Mouse (Mus musculus): Measurements from ENCODE around the gene Btbd11. TPM values are rescaled to one million over a fixed set of nuclear protein-coding genes. Genes with fewer than 3 reads are reported as not detected.

Gene Btbd11
- total and polyA plus RNA-seq, 3 experiments, result 10.1 to 18.5 (median 15.4) TPM

- Histone ChIP-seq H3K79me2 (replicated peaks; ENCODE audit: control insufficient read depth, extremely low read depth, insufficient read depth, poor library complexity, severe bottlenecking) (no peaks in the 10 kb centered on the region), H3K4me2 (ENCODE audit: insufficient read depth, low read depth, poor library complexity, severe bottlenecking) (no peak overlapping the region)
Observed at GRCm38 (mm10) chr10:85458744-85459344, 72.2 kb downstream of the Btbd11 start.

GRCm38 (mm10) chr10:85460736-85461135, 74.1 kb downstream of the Btbd11 start:
- no peaks in the 10 kb centered on the region for H3K27me3 ChIP-seq (replicated peaks)
- no peak overlapping the region for H3K4me2 ChIP-seq (ENCODE audit: insufficient read depth, low read depth, poor library complexity, severe bottlenecking)
- peaks cover 0 to 24% of the 10 kb centered on the region in 2 experiments; a peak in 1 of 4 replicates for H3K4me1 ChIP-seq (ENCODE audit: control insufficient read depth in 1 of 2, insufficient read depth in 2 of 2)
- no peak overlapping the region for H3K4me3 ChIP-seq (replicated peaks in 1 of 3; ENCODE audit: low read depth in 2 of 3, low read length in 2 of 3, poor library complexity in 1 of 3)
- TF ChIP-seq POLR2A (IDR thresholded peaks at IDR 0.05; ENCODE audit: low read depth, low read length) (no peak), ZKSCAN1 (IDR thresholded peaks at IDR 0.05; ENCODE audit: borderline replicate concordance, low read depth, low read length) (no peak), USF2 (conservative IDR thresholded peaks at IDR 0.05; ENCODE audit: low read depth, low read length) (no peak), IRF4 (IDR thresholded peaks at IDR 0.05; ENCODE audit: low read depth, low read length) (no peak), CHD2 (IDR thresholded peaks at IDR 0.05; ENCODE audit: low read length) (no peak), CHD1 (IDR thresholded peaks at IDR 0.05; ENCODE audit: low read depth, low read length) (no peak), RCOR1 (conservative IDR thresholded peaks at IDR 0.05; ENCODE audit: low read depth, low read length) (no peak), JUND (conservative IDR thresholded peaks at IDR 0.05; ENCODE audit: low read depth, low read length) (no peak), KAT2A (IDR thresholded peaks at IDR 0.05; ENCODE audit: insufficient replicate concordance, low read length) (no peak), RAD21 (IDR thresholded peaks at IDR 0.05; ENCODE audit: low read depth, low read length) (no peak), ELF1 (IDR thresholded peaks at IDR 0.05; ENCODE audit: low read depth, low read length) (no peak), PAX5 (IDR thresholded peaks at IDR 0.05; ENCODE audit: low read length) (no peak), TCF12 (IDR thresholded peaks at IDR 0.05; ENCODE audit: low read depth, low read length) (no peak)
- H3K79me2 ChIP-seq (replicated peaks; ENCODE audit: control insufficient read depth, extremely low read depth, insufficient read depth, poor library complexity, severe bottlenecking), result no peaks in the 10 kb centered on the region
- no peaks in the 10 kb centered on the region for H3K9me3 ChIP-seq (replicated peaks; ENCODE audit: low read length)
- H3K36me3 ChIP-seq (replicated peaks in 1 of 2; ENCODE audit: control insufficient read depth in 1 of 2, insufficient read depth in 1 of 2, low read length in 1 of 2), result peaks cover 0 to 37% of the 10 kb centered on the region in 2 experiments
- H3K9ac ChIP-seq (ENCODE audit: insufficient read depth, low read depth), result no peak overlapping the region
- in situ Hi-C loops (cut with MboI; ENCODE audit: low pct_ligation_motif_present, low pct_unique_long_range_greater_than_20kb, low sequenced_read_pairs), result no loop called here
- dilution Hi-C loops (cut with MboI; ENCODE audit: extremely low pct_ligation_motif_present, extremely low pct_unique_long_range_greater_than_20kb, low sequenced_read_pairs), result no loop called here
- no peak overlapping the region for H3K27ac ChIP-seq (ENCODE audit: insufficient read depth, low read depth)
- DNase-seq (ENCODE audit: extremely low read depth), result no peak

More at GRCm38 (mm10) chr10:85458744-85459344, 72.2 kb downstream of the Btbd11 start:
- no peak overlapping the region for H3K9ac ChIP-seq (ENCODE audit: insufficient read depth, low read depth)
- no peak for DNase-seq (ENCODE audit: extremely low read depth)
- H3K9me3 ChIP-seq (replicated peaks; ENCODE audit: low read length), result no peaks in the 10 kb centered on the region
- no peaks in the 10 kb centered on the region for H3K27me3 ChIP-seq (replicated peaks)
- dilution Hi-C loops (cut with MboI; ENCODE audit: extremely low pct_ligation_motif_present, extremely low pct_unique_long_range_greater_than_20kb, low sequenced_read_pairs) (no loop called here), in situ Hi-C loops (cut with MboI; ENCODE audit: low pct_ligation_motif_present, low pct_unique_long_range_greater_than_20kb, low sequenced_read_pairs) (loop anchor here (10.0 kb wide), 1 partner anchor 234 kb away; no protein-coding TSS in a partner anchor)
- no peak for TF ChIP-seq ZKSCAN1 (IDR thresholded peaks at IDR 0.05; ENCODE audit: borderline replicate concordance, low read depth, low read length)
- TF ChIP-seq RAD21 (IDR thresholded peaks at IDR 0.05; ENCODE audit: low read depth, low read length), result no peak
- TF ChIP-seq PAX5 (IDR thresholded peaks at IDR 0.05; ENCODE audit: low read length), result no peak
- TF ChIP-seq ZC3H11A (IDR thresholded peaks at IDR 0.05; ENCODE audit: low read depth, low read length), result no peak
- TF ChIP-seq RCOR1 (conservative IDR thresholded peaks at IDR 0.05; ENCODE audit: low read depth, low read length), result no peak
- no peak for TF ChIP-seq MAX (IDR thresholded peaks at IDR 0.05; ENCODE audit: low read length)
- no peak for TF ChIP-seq NELFE (IDR thresholded peaks at IDR 0.05; ENCODE audit: low read depth, low read length)
- no peak for TF ChIP-seq EP300 (IDR thresholded peaks at IDR 0.05; ENCODE audit: low read length)
- TF ChIP-seq E2F4 (IDR thresholded peaks at IDR 0.05; ENCODE audit: insufficient replicate concordance, low read depth, low read length), result no peak
- TF ChIP-seq JUN (IDR thresholded peaks at IDR 0.05; ENCODE audit: insufficient read depth, low read depth, low read length), result no peak
- TF ChIP-seq BHLHE40 (IDR thresholded peaks at IDR 0.05; ENCODE audit: low read depth, low read length), result no peak
- no peak for TF ChIP-seq JUND (conservative IDR thresholded peaks at IDR 0.05; ENCODE audit: low read depth, low read length)
- TF ChIP-seq UBTF (IDR thresholded peaks at IDR 0.05; ENCODE audit: low read depth, low read length), result no peak
- TF ChIP-seq SIN3A (IDR thresholded peaks at IDR 0.05; ENCODE audit: low read length), result no peak
- no peak for TF ChIP-seq ZNF384 (IDR thresholded peaks at IDR 0.05; ENCODE audit: low read depth, low read length)
- no peak for TF ChIP-seq MYC (IDR thresholded peaks at IDR 0.05; ENCODE audit: low read depth, low read length)
- H3K27ac ChIP-seq (ENCODE audit: insufficient read depth, low read depth), result no peak overlapping the region
- no peak overlapping the region for H3K4me3 ChIP-seq (replicated peaks in 1 of 3; ENCODE audit: low read depth in 2 of 3, low read length in 2 of 3, poor library complexity in 1 of 3)
- H3K4me1 ChIP-seq (ENCODE audit: control insufficient read depth in 1 of 2, insufficient read depth in 2 of 2), result peaks cover 0 to 27% of the 10 kb centered on the region in 2 experiments; a peak in 2 of 4 replicates
- peaks cover 0 to 38% of the 10 kb centered on the region in 2 experiments for H3K36me3 ChIP-seq (replicated peaks in 1 of 2; ENCODE audit: control insufficient read depth in 1 of 2, insufficient read depth in 1 of 2, low read length in 1 of 2)

Data from CH12.LX (cell line).